Mouse (Mus musculus) cerebellum, postnatal 36 days (tissue): ENCODE data around the gene Rgs8.
A peak's percentile ranks its signal among the peaks of the same experiment; 100 is the strongest.

Experiments used
- DNase-seq, 2 experiments: peaks; one replicate each; pipeline ENCODE4 v3.0.0; 2021 to 2022; ENCODE audit warnings: mixed read lengths in 2 of 2

Gene Rgs8

GRCm38 (mm10) chr1:153746119-153746670, 93.4 kb downstream of the Rgs8 start:
- DNase-seq = no peak

- peak; percentile 72 to 83 for DNase-seq
These were observed 93.9 kb downstream of the Rgs8 start for GRCm38 (mm10) chr1:153746728-153747127.

DNA sequence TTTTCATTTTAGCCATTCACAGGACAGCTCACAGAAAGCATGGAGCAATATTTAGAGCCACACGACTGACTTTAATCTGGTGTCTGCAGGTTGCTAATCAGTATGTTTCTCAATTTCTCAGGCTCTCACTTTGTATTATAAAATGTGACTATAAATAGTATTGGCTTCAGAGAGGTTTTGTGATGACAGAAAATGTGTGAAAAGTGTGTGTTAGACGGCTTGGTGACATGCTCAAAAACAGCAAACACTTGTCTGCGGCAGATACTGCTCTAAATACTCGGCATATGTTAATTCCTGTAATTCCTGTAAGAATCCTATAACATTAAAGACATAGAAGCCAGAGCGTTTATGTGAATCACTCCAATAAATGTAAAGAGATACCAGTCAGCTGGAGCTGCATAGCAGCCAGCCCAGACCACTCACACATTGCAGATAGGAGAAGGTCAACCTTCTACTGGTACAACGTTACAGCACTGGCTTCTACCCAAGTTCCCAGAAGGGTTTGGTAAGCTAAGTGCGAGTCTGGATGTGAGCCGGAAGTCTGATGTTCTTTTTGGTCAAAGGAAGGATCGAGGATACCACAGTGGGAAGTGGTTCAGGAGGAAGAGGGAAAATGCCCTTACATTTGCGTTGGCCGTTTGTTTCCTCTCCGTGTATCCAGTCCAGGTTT, 95.2 kb downstream of the Rgs8 start:
- DNase-seq = no peak

DNA sequence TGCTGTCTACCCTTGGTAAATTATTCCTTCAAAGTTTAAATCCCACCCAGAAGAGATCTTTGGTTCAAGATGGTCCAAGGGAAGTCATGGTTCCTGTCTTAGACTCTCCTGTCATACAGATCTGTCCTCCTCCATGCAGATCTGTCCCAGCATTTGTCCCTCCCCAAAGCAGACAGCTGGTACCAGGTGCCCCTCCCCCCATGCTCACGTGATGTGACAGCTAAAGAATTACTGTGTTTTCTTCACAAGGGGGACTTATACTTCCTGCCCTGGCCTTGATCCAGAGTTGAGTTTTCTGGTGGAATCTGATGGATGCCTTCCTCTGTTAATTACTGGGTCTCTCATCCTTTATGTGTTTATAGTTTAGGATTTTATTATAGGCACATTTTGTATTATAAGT, 95.7 kb downstream of the Rgs8 start:
- no peak for DNase-seq

GRCm38 (mm10) chr1:153749211-153749801, 96.5 kb downstream of the Rgs8 start, which contains the start of gene Rnasel:
TSS of gene Rnasel (plus strand) at chr1:153749426.
- peak; percentile 65 to 72 for DNase-seq
